Mouse (Mus musculus) subcutaneous adipose tissue, adult 2 months (tissue): Measurements from ENCODE around the gene Gm19410. TPM values are rescaled to one million over a fixed set of nuclear protein-coding genes. Genes with fewer than 3 reads are reported as not detected.

Source experiments
- polyA plus RNA-seq: library from polyadenylated mRNA; depleted of rRNA; stranded (reverse); fragments of >200 nt; gene quantifications from 2 replicates; pipeline ENCODE4 v1.2.3, GENCODE M21; 2012; ENCODE audit warnings: low replicate concordance; rRNA removed

The Gm19410 gene
- 0.01 and 0.09 TPM in 2 replicates for polyA plus RNA-seq

GRCm38 (mm10) chr8:35765499-35766193, at the start of gene Gm19410:
Gene Gm19410 (plus strand): TSS chr8:35765790.

